In genomic region chr9:78365850-78366544, GRCm38 (mm10) we compare ENCODE assay signal across 24 mouse cellular contexts. TPM values are rescaled to one million over a fixed set of nuclear protein-coding genes. Genes with fewer than 3 reads are reported as not detected.
DNase-seq lines count a peak whose midpoint lies in the region; ATAC-seq and TF ChIP-seq lines count a peak whose summit lies in the region.
"Had no signal": no experiment of that assay in that cellular context is flagged by ENCODE, and none has a peak within 500 bp of the region (broad histone marks: within the 10 kb centered on the region; RNA-seq: fewer than 3 reads in every experiment).

No protein-coding gene starts in this region.

- no peaks in the 10 kb centered on the region for H3K79me2 ChIP-seq in MEL (ENCODE audit: control insufficient read depth, insufficient read depth, low read length, poor library complexity)

- TF ChIP-seq POLR2A in MEL (IDR thresholded peaks at IDR 0.05; ENCODE audit: control insufficient read depth in 1 of 2, insufficient read depth in 1 of 2, low read depth in 1 of 2, low read length in 2 of 2, poor library complexity in 1 of 2) = no peak

- no peaks in the 10 kb centered on the region for H3K36me3 ChIP-seq in midbrain, embryonic 11.5 days (ENCODE audit: control insufficient read depth, insufficient read depth, low read length)
- no peaks in the 10 kb centered on the region for H3K36me3 ChIP-seq in midbrain, embryonic 13.5 days
- peaks cover 0 to 2% of the 10 kb centered on the region in 2 experiments; a peak in 2 of 4 replicates for H3K36me3 ChIP-seq in MEL (ENCODE audit: control insufficient read depth in 1 of 2, insufficient read depth in 2 of 2, low read length in 2 of 2)
- H3K36me3 ChIP-seq: embryonic facial prominence, embryonic 12.5 days; forebrain, embryonic 15.5 days; heart, embryonic 12.5 days; hindbrain, embryonic 10.5 days had no signal

- H3K27ac ChIP-seq in midbrain, embryonic 11.5 days (ENCODE audit: low read depth, low read length) = no peak overlapping the region
- H3K27ac ChIP-seq in midbrain, embryonic 13.5 days = no peak overlapping the region
- H3K27ac ChIP-seq in MEL (ENCODE audit: control insufficient read depth, low read depth, low read length) = no peak overlapping the region
- H3K27ac ChIP-seq: embryonic facial prominence, embryonic 12.5 days; forebrain, embryonic 15.5 days; hindbrain, embryonic 10.5 days; hindbrain, embryonic 14.5 days had no signal

- H3K4me1 ChIP-seq in midbrain, embryonic 11.5 days (ENCODE audit: control insufficient read depth, insufficient read depth, low read length) = no peaks in the 10 kb centered on the region
- no peaks in the 10 kb centered on the region for H3K4me1 ChIP-seq in midbrain, embryonic 13.5 days (replicated peaks)
- peaks cover 0 to 4% of the 10 kb centered on the region in 2 experiments; a peak in 1 of 4 replicates for H3K4me1 ChIP-seq in MEL (ENCODE audit: control insufficient read depth in 1 of 2, insufficient read depth in 2 of 2, low read length in 2 of 2)
- H3K4me1 ChIP-seq: embryonic facial prominence, embryonic 12.5 days; forebrain, embryonic 15.5 days; heart, embryonic 12.5 days; hindbrain, embryonic 10.5 days had no signal

- TF ChIP-seq RAD21 in MEL (IDR thresholded peaks at IDR 0.05; ENCODE audit: low read depth, low read length) = no peak

- ATAC-seq in midbrain, embryonic 11.5 days (ENCODE audit: low FRiP score) = no peak
- no peak for ATAC-seq in midbrain, embryonic 13.5 days
- 0 out of 2 replicates have a peak, but pooled peaks have one; percentile 4 for ATAC-seq in megakaryocyte progenitor cell, adult 5-6 weeks (replicated peaks; ENCODE audit: poor library complexity)
- ATAC-seq: forebrain, embryonic 15.5 days had no signal

- peak; percentile 59 for DNase-seq in midbrain, embryonic 11.5 days (ENCODE audit: low spot score, missing footprints)
- no peak for DNase-seq in MEL (ENCODE audit: low read depth, low spot score)
- no peak for DNase-seq in spleen, postnatal 14 days (ENCODE audit: low spot score in 2 of 2)
- no peak for DNase-seq in cerebellum, adult 11-12 months
- no peak for DNase-seq in cerebellum, postnatal 25 days
- DNase-seq: adrenal gland, postnatal 10 days; cerebellum, adult 18-20 months; cerebellum, adult 9-11 months; gastrocnemius, postnatal 10 days; kidney, adult 11 months had no signal

- no peaks in the 10 kb centered on the region for H3K9me3 ChIP-seq in midbrain, embryonic 11.5 days (ENCODE audit: control insufficient read depth, low read length)
- no peaks in the 10 kb centered on the region for H3K9me3 ChIP-seq in midbrain, embryonic 13.5 days
- H3K9me3 ChIP-seq in MEL (replicated peaks; ENCODE audit: insufficient read depth, low read length) = no peaks in the 10 kb centered on the region
- H3K9me3 ChIP-seq: embryonic facial prominence, embryonic 12.5 days; forebrain, embryonic 15.5 days; hindbrain, embryonic 10.5 days had no signal

- no peak for TF ChIP-seq EP300 in MEL (IDR thresholded peaks at IDR 0.05; ENCODE audit: low read depth in 1 of 2, low read length in 2 of 2)

- no peak overlapping the region for H3K4me2 ChIP-seq in midbrain, embryonic 11.5 days
- no peak overlapping the region for H3K4me2 ChIP-seq in midbrain, embryonic 13.5 days (replicated peaks)
- H3K4me2 ChIP-seq: embryonic facial prominence, embryonic 12.5 days; forebrain, embryonic 15.5 days; heart, embryonic 12.5 days; hindbrain, embryonic 14.5 days had no signal

- no peak overlapping the region for H3K4me3 ChIP-seq in midbrain, embryonic 11.5 days (ENCODE audit: low read depth, low read length)
- no peak overlapping the region for H3K4me3 ChIP-seq in midbrain, embryonic 13.5 days (replicated peaks)
- no peak overlapping the region for H3K4me3 ChIP-seq in MEL (ENCODE audit: control insufficient read depth in 1 of 2, insufficient read depth in 1 of 2, low read depth in 2 of 2, low read length in 2 of 2)
- H3K4me3 ChIP-seq: embryonic facial prominence, embryonic 12.5 days; forebrain, embryonic 15.5 days; heart, embryonic 12.5 days; hindbrain, embryonic 10.5 days had no signal

- TF ChIP-seq CTCF in MEL (IDR thresholded peaks at IDR 0.05 in 2 of 3, conservative IDR thresholded peaks at IDR 0.05 in 1 of 3; ENCODE audit: control insufficient read depth in 1 of 3, insufficient read depth in 1 of 3, low read depth in 2 of 3, low read length in 3 of 3, poor library complexity in 1 of 3, severe bottlenecking in 1 of 3) = no peak

- no peak overlapping the region for H3K9ac ChIP-seq in midbrain, embryonic 11.5 days (ENCODE audit: low read length)
- H3K9ac ChIP-seq in midbrain, embryonic 13.5 days (replicated peaks) = no peak overlapping the region
- H3K9ac ChIP-seq in MEL (ENCODE audit: control insufficient read depth, low read depth, low read length, poor library complexity, severe bottlenecking) = no peak overlapping the region
- H3K9ac ChIP-seq: embryonic facial prominence, embryonic 12.5 days; forebrain, embryonic 15.5 days; heart, embryonic 12.5 days; hindbrain, embryonic 14.5 days had no signal

- WGBS in midbrain, embryonic 11.5 days = 74% methylated on average over 13 of the region's 13 CpGs
- WGBS in midbrain, embryonic 13.5 days = 54% methylated on average over 13 of the region's 13 CpGs

- H3K27me3 ChIP-seq in midbrain, embryonic 11.5 days (ENCODE audit: control insufficient read depth, insufficient read depth, low read length) = no peaks in the 10 kb centered on the region
- H3K27me3 ChIP-seq in midbrain, embryonic 13.5 days = no peaks in the 10 kb centered on the region
- H3K27me3 ChIP-seq in MEL (ENCODE audit: control insufficient read depth in 1 of 2, insufficient read depth in 2 of 2, low read length in 2 of 2) = peaks cover 2 to 3% of the 10 kb centered on the region in 2 experiments; a peak in 2 of 4 replicates
- H3K27me3 ChIP-seq: embryonic facial prominence, embryonic 12.5 days; forebrain, embryonic 15.5 days; heart, embryonic 12.5 days had no signal

TF ChIP-seq in MEL, 35 proteins besides CTCF, POLR2A, EP300 and RAD21:
- TF ChIP-seq GATA1 (IDR thresholded peaks at IDR 0.05; ENCODE audit: low read depth, low read length) (0 out of 2 replicates have a peak, but pooled peaks have one; percentile 5), USF1 (IDR thresholded peaks at IDR 0.05; ENCODE audit: low read depth, low read length) (no peak)

RNA-seq across cellular contexts. Expression of gene Dppa5a, which starts 2.0 kb away (rescaled TPM):
- polyA plus RNA-seq in midbrain, embryonic 11.5 days (2014; fragmentation: Nextera tagmentation; extraction: Ambion mirVana) = 0.25 and 0.76 TPM in 2 replicates
- polyA plus RNA-seq in midbrain, embryonic 13.5 days (2015; fragmentation: Nextera tagmentation; extraction: Ambion mirVana) = 1.8 and 2.0 TPM in 2 replicates
- not detected in 2 replicates for total RNA-seq in MEL (2012; rRNA removed)
- under 1 TPM in 1 of 2 experiments, not detected in 1; 0.19 TPM for polyA plus RNA-seq in MEL (2012; ENCODE audit: insufficient read depth in 1 of 2, insufficient read length in 2 of 2, low read depth in 1 of 2, low replicate concordance in 2 of 2, missing spikeins in 1 of 2)
- not detected in 2 replicates for total RNA-seq in megakaryocyte progenitor cell, adult 5-6 weeks (2015)
- not detected in 2 replicates for total RNA-seq in megakaryocyte progenitor cell, adult 5-6 weeks (2017)
- total RNA-seq: adrenal gland, postnatal 4 days; CH12.LX; gastrocnemius, postnatal 10 days; granulocyte monocyte progenitor cell, adult 5-6 weeks; heart, adult 8-10 months; heart, postnatal 25 days had no signal
- polyA plus RNA-seq: heart, embryonic 12.5 days; heart, embryonic 16.5 days had no signal

RNA-seq across cellular contexts. Expression of gene Gsta2, which starts 10.4 kb away (rescaled TPM):
- polyA plus RNA-seq in midbrain, embryonic 11.5 days (2014; fragmentation: Nextera tagmentation; extraction: Ambion mirVana) = not detected in 2 replicates
- not detected in 2 replicates for polyA plus RNA-seq in midbrain, embryonic 13.5 days (2015; fragmentation: Nextera tagmentation; extraction: Ambion mirVana)
- total RNA-seq in MEL (2012; rRNA removed) = not detected in 2 replicates
- not detected for polyA plus RNA-seq in MEL (2012; ENCODE audit: insufficient read depth in 1 of 2, insufficient read length in 2 of 2, low read depth in 1 of 2, low replicate concordance in 2 of 2, missing spikeins in 1 of 2)
- total RNA-seq in megakaryocyte progenitor cell, adult 5-6 weeks (2015) = not detected in 2 replicates
- total RNA-seq in megakaryocyte progenitor cell, adult 5-6 weeks (2017) = not detected in 2 replicates
- total RNA-seq: CH12.LX; gastrocnemius, postnatal 10 days; granulocyte monocyte progenitor cell, adult 5-6 weeks had no signal
- polyA plus RNA-seq: embryonic facial prominence, embryonic 12.5 days; forebrain, embryonic 11.5 days; forebrain, embryonic 15.5 days; heart, embryonic 12.5 days; hindbrain, embryonic 10.5 days; hindbrain, embryonic 14.5 days had no signal

RNA-seq across cellular contexts. Expression of gene Ooep, which starts 12.5 kb away (rescaled TPM):
- polyA plus RNA-seq in midbrain, embryonic 11.5 days (2014; fragmentation: Nextera tagmentation; extraction: Ambion mirVana) = 1.4 and 1.8 TPM in 2 replicates
- 5.4 and 5.5 TPM in 2 replicates for polyA plus RNA-seq in midbrain, embryonic 13.5 days (2015; fragmentation: Nextera tagmentation; extraction: Ambion mirVana)
- total RNA-seq in MEL (2012; rRNA removed) = not detected in 2 replicates
- polyA plus RNA-seq in MEL (2012; ENCODE audit: insufficient read depth in 1 of 2, insufficient read length in 2 of 2, low read depth in 1 of 2, low replicate concordance in 2 of 2, missing spikeins in 1 of 2) = not detected
- total RNA-seq in megakaryocyte progenitor cell, adult 5-6 weeks (2015) = not detected in 2 replicates
- not detected in 2 replicates for total RNA-seq in megakaryocyte progenitor cell, adult 5-6 weeks (2017)
- total RNA-seq: CH12.LX; granulocyte monocyte progenitor cell, adult 5-6 weeks; heart, adult 8-10 months; heart, postnatal 25 days had no signal

RNA-seq across cellular contexts. Expression of gene Ddx43, which starts 29.6 kb away (rescaled TPM):
- 0.11 and 0.56 TPM in 2 replicates for polyA plus RNA-seq in midbrain, embryonic 11.5 days (2014; fragmentation: Nextera tagmentation; extraction: Ambion mirVana)
- polyA plus RNA-seq in midbrain, embryonic 13.5 days (2015; fragmentation: Nextera tagmentation; extraction: Ambion mirVana) = 0.28 and 0.31 TPM in 2 replicates
- total RNA-seq in MEL (2012; rRNA removed) = 4.7 and 5.5 TPM in 2 replicates
- 1 to 10 TPM in 1 of 2 experiments, not detected in 1; 7.2 TPM for polyA plus RNA-seq in MEL (2012; ENCODE audit: insufficient read depth in 1 of 2, insufficient read length in 2 of 2, low read depth in 1 of 2, low replicate concordance in 2 of 2, missing spikeins in 1 of 2)
- total RNA-seq in megakaryocyte progenitor cell, adult 5-6 weeks (2015) = not detected in 2 replicates
- 0.07 and 0.29 TPM in 2 replicates for total RNA-seq in megakaryocyte progenitor cell, adult 5-6 weeks (2017)
- total RNA-seq: adrenal gland, postnatal 10 days; CH12.LX; gastrocnemius, postnatal 10 days; granulocyte monocyte progenitor cell, adult 5-6 weeks; heart, adult 8-10 months; heart, postnatal 25 days had no signal

RNA-seq across cellular contexts. Expression of gene Omt2b, which starts 38.6 kb away (rescaled TPM):
- not detected in 2 replicates for polyA plus RNA-seq in midbrain, embryonic 11.5 days (2014; fragmentation: Nextera tagmentation; extraction: Ambion mirVana)
- not detected in 2 replicates for polyA plus RNA-seq in midbrain, embryonic 13.5 days (2015; fragmentation: Nextera tagmentation; extraction: Ambion mirVana)
- total RNA-seq in MEL (2012; rRNA removed) = not detected in 2 replicates
- not detected for polyA plus RNA-seq in MEL (2012; ENCODE audit: insufficient read depth in 1 of 2, insufficient read length in 2 of 2, low read depth in 1 of 2, low replicate concordance in 2 of 2, missing spikeins in 1 of 2)
- total RNA-seq in megakaryocyte progenitor cell, adult 5-6 weeks (2015) = not detected in 2 replicates
- total RNA-seq in megakaryocyte progenitor cell, adult 5-6 weeks (2017) = not detected in 2 replicates
- total RNA-seq: adrenal gland, postnatal 10 days; adrenal gland, postnatal 4 days; CH12.LX; gastrocnemius, postnatal 10 days; granulocyte monocyte progenitor cell, adult 5-6 weeks; heart, adult 8-10 months; heart, postnatal 25 days had no signal
- polyA plus RNA-seq: embryonic facial prominence, embryonic 12.5 days; forebrain, embryonic 11.5 days; forebrain, embryonic 15.5 days; heart, embryonic 12.5 days; heart, embryonic 16.5 days; hindbrain, embryonic 10.5 days; hindbrain, embryonic 14.5 days had no signal
